Mouse (Mus musculus) testis, postnatal 10 days (tissue): ENCODE measurements around the gene Cfd.

ENCODE experiments used
- DNase-seq: peaks from one replicate; pipeline ENCODE4 v3.0.0; 2021; ENCODE audit warnings: low spot score

Cfd gene

DNA sequence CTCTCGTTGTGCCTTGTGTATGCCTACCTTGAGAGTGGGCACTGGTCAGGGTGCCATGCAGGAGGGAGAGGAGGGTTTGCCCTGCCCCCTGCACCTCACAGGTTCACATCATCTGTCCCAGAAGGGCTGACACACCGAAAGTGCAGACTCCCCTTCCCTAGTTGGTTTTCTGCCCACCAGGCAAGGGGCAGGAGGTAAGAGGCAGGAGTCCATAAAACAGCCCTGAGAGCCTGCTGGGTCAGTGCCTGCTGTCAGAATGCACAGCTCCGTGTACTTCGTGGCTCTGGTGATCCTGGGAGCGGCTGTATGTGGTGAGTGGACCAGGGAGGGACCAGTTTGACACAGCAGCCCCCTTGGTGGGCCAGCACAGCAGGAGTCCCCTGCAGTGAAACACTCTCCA, at the start of gene Cfd:
Gene Cfd, plus strand, starts transcription at position 184 of the 400 bp plus-strand sequence.
- no peak for DNase-seq

DNA sequence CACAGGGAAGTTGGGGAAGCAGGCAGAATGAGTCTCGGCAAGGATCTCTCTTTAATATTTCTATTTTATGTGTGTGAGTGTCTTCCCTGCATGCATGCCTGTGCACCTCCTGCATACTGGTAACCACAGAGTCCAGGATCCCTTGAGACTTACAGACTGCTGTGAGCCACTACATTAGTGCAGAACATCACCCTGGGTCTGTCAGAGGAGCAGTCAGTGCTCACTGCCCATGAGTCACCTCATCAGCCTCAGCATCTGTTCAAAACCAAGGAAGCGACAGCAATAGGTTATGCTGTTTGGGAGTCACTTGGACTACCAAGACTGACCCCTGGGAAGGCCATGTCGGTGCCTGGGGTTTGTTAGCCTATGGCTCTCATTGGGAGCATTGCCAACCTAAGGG, 48.3 kb upstream of the Cfd start:
- DNase-seq: no peak

DNA sequence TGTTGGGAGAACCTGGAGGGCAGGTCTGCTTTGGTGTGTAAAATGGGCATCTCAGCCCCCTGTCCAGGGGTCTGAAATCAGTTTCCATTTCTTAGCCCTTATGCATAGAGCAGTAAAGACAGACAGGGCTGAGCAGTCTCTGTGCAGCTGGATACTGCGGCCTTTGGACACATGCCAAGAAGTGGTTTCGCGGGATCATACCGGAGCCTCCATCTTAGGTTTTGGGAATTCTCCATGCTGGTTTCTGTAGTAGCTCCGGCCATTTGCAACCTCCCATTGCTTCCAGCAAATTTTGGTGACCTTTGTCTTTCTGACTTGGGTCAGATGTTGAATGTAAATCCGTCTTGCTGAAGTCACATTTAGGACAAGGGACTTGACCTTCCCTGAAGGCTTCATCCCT, 47.2 kb upstream of the Cfd start:
- peak; percentile 71 for DNase-seq

DNA sequence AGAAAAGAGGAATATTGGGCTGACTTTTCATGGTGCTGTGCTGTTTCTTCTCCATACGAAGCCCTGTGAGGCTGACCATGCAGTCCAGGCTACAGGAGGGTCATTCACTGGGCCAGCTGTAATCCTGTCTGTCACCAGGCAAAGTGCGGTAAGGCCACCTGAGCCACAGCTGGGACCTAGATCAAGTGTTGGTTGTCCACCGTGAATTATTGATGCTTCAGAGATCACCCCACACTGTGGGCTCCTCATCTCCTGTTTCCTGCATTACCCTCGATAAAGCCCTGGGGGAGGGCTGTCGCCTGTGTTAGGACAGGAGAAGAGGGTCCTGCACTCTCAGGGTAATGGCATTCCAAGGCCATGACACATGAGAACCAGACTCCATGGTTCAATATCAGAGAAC, 44.1 kb upstream of the Cfd start:
- no peak for DNase-seq

DNA sequence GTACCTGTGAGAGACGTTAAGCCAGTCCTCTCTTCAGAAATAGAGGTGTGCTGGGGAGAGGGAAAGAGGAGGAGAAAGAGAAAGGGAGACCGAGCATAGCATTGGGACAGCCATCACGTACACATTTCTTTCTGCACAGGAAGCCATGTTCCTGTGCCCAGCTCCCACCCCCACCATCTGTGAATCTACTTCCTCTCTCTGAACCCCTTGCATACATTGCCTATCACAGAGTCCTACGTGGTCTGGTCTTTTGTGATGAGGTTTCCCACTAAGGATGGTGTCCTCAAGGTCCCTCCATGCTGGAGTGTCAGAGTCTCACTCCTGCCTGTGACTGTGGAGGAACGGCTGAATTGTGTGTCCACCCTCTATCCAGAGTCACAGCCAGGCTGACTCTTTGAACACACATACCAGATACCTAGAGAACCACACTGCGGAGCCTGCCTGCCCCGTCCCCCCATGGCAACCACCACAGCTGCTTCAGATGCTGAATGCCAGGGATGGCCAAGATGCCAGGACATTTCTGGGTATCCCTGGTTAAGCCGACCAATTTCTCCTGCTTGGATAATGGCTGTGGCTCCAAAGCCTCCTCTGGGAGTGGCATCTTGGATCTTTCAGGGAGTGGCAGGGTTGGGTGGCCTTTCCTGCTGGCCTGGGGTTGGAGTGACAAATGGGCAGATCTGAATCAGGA, 40.6 kb upstream of the Cfd start:
- DNase-seq: no peak

DNA sequence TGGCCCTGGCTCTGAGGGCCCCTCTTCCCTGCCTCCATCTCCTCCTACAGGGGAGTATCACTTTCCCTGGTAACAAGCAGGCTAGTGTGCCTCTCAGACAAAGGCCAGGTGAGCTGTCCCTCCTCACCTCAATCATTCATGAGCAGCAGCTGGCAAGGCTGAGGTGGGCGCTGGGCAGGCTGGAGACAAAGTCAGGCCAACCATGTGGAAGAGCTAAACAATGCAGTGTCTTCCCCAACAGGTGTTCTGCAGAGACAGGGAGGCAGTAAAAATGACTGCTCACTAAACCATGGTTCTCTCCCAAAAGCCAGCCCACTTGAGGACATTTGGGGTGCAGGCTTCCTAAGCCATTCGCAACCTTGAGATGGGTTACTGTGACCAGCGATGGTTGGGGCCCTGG, 39.0 kb upstream of the Cfd start:
- no peak for DNase-seq

DNA sequence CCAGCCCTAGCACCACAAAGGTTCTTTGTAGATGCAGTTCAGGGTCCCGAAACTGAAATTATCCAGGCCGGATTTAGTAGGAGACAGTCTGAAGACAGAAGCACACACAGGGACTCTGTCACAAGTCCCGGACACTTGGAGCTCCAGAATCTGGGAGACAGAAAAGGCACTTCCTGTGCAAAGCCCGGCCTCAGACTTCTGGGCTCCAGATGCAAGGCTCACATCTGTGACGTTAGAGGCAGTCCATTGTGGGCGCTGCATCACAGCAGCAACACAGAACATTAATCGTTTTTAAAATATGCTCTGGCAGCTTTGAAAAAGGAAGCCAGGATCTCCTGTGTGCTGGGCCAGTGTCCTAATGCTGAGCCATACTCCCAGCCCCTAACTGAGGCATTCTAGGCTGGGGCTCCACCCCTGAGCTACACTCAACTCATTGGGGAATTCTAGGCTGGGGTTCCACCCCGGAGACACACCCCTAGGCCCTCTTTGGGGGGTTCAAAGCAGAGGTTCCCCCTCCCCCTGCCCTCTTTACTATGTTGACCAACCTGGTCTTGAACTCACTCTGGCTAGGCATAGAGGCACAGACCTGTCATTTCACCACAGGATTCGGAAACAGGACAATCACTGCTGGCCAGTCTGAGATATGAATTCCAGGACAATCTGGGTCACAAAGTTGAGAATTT, 38.4 kb upstream of the Cfd start:
- DNase-seq: no peak

DNA sequence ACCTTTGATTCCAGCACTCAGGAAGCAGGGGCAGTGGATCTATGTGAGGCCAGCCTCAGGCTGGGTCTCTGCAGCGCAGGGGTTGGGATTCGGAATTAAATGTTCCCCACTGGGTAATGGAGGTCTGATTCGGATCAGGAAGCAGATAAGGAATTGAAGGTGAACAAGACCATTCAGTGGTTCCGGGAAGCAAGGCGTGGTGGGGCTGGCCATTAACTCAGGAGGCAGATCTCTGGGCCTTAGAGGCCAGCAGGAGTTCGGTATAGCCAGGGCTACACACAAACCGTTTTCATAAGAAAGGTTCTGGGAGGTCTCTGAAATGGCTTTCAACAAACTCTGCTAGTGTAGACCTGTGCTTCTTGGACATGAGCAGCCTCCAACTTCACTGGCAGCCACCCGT, 37.8 kb upstream of the Cfd start:
- DNase-seq: no peak

DNA sequence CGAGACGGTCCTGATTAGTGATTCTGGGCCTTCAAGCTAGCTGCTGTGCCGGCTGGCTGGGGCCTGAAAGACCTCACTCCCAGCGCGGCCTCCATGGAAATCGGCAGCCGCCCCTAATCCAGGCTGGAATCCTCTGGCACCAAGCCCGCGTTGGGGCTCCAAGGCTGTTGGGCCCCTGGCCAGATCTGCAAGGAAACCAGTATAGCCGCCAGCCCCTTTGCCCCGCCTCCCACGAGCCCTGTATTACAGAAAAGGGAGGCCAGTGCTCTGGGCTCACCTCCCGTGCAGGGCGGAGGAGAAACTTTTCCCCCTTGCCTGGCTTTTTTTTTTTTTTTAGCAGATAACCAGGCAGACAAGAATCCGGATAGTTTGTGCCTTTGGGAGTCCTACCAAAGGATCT, 37.3 kb upstream of the Cfd start:
- peak; percentile 99 for DNase-seq

DNA sequence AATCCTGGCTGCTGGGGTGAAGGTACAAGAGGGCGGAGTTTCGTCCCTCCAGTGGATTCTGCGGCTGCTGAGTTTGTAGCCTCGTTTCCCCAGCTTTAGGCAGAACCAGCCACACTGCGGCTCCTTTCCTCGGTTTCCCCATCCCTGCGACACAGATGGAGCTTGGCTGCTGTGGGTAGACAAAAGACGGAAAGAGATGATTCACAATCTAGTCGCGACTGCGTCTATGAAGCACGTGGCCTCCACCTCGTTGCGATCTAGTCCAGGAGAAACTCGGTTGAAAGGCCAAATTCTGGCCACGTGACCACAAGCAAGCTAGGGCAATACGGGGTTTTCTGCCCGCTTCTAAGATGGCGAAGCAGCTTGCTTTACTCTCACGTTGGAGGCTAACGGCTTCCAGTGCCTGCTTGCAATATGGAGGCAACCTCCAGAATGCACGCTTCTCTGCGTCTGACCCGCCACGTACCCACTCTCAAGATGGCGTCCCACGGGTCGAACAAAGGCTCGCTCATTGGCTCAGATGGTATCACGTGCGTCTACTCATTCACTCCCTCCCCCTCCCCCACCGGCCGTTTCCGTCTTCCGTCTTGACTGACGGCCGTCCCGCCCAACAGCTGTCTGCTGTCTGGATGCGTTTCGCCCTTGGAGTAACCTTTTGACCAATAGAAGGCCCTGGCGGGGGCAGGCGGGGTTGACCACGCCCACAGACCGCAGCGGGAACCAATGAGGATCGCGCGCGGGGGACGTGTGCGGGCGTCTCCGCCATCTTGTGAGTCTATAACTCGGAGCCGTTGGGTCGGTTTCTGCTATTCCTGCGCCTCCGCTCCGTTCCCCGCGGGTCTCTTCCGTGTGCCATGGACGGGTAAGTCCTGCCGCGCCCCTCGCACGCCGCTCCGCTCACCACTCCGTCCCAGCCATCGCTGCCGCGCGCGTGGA, 36.5 kb upstream of the Cfd start, which contains the start of gene Ptbp1:
Gene Ptbp1, plus strand, starts transcription at position 568 of the 936 bp plus-strand sequence.
- DNase-seq: peak; percentile 99

DNA sequence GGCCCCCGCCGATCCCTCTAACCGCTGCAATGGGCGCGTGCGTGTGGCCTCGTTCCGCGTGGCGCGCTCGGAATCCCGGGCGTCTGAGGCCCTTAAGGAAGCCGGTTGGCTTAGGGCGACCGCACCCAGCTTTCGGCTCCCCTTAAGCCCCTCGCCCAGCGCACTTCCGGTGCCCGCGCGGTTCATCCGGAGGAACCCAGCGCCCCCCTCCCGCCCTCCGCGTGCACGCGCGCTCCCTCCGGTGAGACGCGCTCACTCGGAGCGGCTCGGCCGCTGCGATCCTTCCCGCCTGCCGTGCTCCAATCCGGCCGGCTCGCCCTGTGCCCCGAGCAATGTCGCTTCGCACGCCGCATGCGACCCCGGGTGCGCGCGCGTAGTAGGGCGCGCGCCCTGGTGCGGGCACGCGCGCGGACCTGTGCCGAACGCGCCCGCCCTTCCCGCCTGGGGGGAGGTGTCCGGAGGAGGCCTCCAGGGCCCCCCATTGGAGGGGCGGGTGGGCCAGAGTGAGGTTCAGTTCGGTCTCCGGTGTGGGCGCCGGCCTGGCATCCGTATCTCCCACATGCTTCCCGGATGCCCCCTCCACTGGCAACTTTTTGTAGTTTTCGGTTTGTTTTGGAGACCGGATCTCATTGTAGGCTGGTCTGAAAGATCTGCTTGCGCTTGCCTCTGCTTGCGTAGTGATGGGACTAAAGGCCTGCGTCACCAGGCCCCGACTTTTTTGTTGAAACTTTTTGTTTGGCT, 35.7 kb upstream of the Cfd start:
- peak; percentile 84 for DNase-seq

DNA sequence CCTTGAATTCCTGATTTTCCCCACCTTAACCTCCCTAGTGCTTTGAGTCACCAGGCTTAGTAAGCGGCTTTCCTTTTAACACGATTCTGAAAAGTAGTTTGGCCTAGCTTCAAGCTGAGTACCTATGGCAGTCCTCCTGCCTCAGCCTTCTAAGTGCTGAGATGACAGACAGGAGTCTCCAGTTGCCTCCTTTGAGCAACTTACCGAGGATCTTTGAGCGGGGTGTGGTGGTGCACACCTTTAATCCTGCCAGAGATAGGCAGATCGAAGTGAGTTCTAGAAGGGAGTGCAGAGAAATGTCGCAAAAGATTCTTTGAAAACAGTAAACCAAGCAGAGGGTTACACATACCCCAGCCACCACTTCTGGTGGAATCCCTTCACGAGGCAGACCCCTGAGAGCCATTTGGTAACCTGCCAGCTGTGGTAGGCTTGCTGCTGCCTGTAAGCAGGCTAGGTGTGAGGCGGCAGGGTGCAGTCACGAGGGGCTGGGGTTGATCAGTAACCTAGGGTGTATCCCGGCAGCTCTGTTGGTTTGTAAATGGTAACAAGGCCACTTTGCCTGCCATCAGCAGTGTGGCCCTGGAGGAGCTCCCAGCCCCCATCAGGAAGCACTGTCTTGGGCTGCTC, 35.0 kb upstream of the Cfd start:
- no peak for DNase-seq

DNA sequence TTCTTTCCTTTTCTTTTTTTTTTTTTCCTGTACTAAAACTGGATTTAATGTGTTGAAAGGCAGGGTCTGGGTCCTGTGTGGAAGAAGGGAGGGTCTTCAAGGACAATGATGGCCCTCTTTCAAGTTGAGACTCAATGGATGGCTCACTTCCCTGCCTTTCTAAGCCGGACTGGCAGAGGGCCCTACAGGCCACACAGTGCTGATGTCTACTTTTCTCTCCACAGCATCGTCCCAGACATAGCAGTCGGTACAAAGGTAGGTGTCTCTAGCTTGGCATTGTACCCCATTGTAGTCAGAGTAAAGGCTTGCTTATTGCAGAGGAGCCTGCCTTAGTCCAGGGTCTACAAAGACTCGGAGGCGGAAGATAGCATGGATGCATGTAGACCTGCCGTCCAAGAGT, 34.4 kb upstream of the Cfd start:
- no peak for DNase-seq

DNA sequence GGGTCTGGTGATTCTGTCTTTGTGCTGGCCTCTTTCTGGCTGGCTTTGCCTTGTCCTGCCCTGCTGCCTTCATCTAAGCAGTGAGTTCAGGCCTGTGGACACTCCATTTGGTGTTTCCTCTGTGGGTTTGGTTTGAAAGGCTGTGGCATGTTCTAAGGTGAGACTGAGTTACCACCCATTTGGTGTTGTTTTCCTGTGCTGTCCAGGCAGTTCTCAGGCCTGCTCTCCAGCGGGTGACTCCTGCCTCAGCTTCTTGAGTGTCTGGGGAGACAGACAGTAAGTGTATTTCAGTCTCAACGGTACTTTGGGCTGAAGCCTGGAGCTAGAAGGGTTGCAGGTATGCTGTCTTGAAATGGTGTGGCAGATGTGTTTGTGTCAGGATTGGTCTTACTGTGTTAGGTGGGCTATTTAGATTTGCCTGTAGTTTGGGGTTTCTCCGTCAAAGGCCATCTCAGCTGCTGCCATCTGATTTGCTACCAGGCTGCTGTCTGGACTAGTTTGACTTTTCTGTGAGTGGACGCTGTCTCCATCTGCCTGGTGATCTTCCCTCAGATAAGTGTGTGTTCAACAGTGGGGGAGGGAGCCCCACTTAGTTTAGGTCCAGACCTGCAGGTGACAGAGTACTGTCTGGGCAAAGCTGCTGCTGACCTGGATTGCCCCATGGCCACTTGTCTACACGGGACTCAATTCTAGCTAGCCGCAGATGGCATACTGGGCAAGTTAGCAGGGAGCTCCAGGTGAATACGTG, 33.8 kb upstream of the Cfd start:
- DNase-seq: no peak

DNA sequence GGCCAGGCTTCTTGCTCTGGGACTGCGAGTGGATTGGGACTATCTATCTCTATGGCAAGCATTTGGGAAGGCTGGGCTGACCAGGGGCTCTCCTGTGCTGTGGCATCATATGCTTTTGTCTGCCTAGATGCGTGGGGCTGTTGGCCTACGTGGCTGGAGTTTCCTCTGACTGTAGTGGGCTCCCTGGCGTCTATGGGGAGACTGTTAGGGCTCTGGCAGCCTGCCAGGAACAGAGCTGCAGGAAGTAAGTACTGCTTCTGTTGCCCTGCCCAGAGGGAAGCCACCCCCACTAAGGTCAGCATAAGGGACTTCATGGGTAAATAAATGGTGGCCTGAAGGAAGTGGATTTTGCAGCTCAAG, 33.2 kb upstream of the Cfd start:
- peak; percentile 78 for DNase-seq

DNA sequence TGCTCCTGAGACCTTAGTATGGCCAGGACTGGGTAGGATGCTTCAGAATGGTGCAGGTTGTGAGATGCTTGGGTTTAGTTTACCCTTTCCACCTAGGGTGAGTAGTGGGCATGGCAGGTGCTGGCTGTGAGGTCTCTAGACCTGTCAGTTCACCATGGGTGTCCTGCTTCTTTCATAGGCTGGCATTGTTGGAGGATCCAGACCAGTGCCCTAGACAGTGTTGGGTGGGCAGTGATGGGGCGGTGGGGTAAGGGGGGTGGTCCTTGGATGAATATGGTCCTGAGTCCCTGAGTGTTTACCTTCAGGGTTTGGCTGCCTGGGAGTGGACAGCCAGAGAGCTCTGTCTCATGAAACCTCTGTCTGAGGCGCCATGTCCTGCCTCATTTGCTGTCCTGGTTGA, 32.8 kb upstream of the Cfd start:
- DNase-seq: no peak

DNA sequence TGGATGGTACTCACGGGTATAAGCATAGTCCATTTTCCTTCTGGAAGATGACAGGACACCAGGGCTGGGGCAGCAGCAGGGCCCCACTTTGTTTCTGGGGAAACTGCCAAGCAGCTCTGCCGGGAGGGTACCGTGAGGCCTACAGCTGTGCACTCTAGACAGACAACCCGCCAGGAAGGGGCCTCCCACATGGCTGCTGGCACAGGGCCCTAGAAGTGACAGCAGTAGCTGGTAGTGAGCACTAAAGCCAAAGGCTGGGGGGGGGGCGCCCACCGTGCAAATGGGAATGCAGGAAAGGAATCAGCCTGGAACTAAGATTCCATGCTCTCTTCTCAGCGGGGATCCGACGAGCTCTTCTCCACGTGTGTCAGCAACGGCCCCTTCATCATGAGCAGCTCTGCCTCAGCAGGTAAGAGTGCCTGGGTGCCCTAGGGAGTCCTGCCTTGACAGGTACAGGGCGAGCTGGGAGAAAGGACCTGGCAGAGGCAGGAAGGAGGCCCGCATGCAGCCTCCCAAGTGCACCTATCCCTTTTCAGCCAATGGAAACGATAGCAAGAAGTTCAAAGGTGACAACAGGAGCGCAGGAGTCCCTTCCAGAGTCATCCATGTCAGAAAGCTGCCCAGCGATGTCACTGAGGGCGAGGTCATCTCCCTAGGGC, 32.1 kb upstream of the Cfd start:
- peak; percentile 87 for DNase-seq

DNA sequence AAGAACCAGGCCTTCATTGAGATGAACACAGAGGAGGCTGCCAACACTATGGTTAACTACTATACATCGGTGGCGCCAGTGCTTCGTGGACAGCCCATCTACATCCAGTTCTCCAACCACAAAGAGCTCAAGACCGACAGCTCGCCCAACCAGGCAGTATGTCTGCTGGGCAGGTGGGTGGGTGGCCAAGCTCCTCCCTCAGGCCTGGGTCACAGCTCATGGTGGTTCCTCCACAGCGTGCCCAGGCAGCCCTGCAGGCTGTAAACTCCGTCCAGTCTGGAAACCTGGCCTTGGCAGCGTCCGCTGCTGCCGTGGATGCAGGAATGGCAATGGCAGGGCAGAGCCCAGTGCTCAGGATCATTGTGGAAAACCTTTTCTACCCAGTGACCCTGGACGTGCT, 31.5 kb upstream of the Cfd start:
- DNase-seq: peak; percentile 67

DNA sequence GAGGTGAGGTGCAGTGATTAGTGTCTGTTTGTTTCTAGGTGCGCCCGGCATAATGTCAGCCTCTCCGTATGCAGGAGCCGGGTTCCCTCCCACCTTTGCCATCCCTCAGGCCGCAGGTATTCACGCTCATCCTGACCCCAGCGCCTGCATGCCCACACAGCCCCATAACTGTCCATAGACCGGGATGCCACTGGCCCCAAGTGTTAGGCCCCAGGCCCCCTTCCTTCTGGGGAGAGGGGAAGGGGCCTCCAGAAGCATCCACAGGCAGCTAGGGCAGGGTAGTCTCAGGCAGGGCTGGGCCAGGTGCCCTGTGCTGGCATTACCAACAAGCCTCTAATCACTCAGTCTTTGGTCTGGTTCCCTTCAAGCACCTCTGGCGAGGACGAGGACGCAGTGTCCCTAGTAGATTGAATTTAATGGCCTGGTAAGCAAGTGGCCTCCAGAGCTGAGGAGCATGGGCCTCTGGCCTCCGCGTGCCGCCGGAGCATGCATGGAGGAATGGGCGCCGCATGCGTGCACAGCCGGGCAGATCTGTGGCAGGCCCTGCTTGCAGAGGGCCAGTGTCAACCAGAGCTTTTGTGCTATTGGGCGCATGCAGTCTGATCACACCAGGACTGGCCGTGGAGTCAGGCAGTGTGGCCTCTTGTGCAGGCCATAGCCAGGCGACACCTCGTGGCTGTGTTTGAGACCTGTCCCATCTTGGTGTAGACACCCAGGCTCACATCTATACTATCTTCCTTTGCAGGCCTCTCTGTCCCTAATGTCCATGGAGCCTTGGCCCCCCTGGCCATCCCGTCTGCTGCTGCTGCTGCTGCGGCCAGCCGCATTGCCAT, 30.4 kb upstream of the Cfd start:
- DNase-seq: no peak
